8 mouse cellular contexts compared by ENCODE assay signal in genomic region chr4:148935211-148935610, GRCm38 (mm10).
DNase-seq lines count a peak whose midpoint lies in the region; ATAC-seq and TF ChIP-seq lines count a peak whose summit lies in the region.

No protein-coding gene starts in this region.

- H3K4me2 ChIP-seq in forebrain, postnatal 0 days (ENCODE audit: low read depth) = no peak overlapping the region
- H3K4me2 ChIP-seq in hindbrain, postnatal 0 days (ENCODE audit: low read depth, low read length) = no peak overlapping the region
- no peak overlapping the region for H3K4me2 ChIP-seq in liver, postnatal 0 days (ENCODE audit: low read depth, low read length)

- no peak overlapping the region for H3K4me3 ChIP-seq in forebrain, postnatal 0 days (ENCODE audit: low read depth, low read length)
- no peak overlapping the region for H3K4me3 ChIP-seq in hindbrain, postnatal 0 days (ENCODE audit: low read length)
- H3K4me3 ChIP-seq in liver, postnatal 0 days (ENCODE audit: low read depth, low read length) = no peak overlapping the region
- H3K4me3 ChIP-seq in cerebellum, adult 2 months (replicated peaks; ENCODE audit: insufficient read depth, low read depth, low read length) = no peak overlapping the region

- no peak overlapping the region for H3K9ac ChIP-seq in forebrain, postnatal 0 days
- no peak overlapping the region for H3K9ac ChIP-seq in hindbrain, postnatal 0 days (replicated peaks; ENCODE audit: low read length)
- no peak overlapping the region for H3K9ac ChIP-seq in liver, postnatal 0 days (replicated peaks)

- ATAC-seq in forebrain, postnatal 0 days = peak; percentile 77
- peak; percentile 31 for ATAC-seq in hindbrain, postnatal 0 days
- ATAC-seq in liver, postnatal 0 days = peak; percentile 14; the same call in 1 of the 2 replicates

- H3K4me1 ChIP-seq in forebrain, postnatal 0 days (ENCODE audit: insufficient read depth) = 0 out of 2 replicates have a peak, but pooled peaks cover 2% of the 10 kb centered on the region
- peaks cover 17% of the 10 kb centered on the region for H3K4me1 ChIP-seq in hindbrain, postnatal 0 days (ENCODE audit: insufficient read depth, low read length)
- peaks cover 12% of the 10 kb centered on the region for H3K4me1 ChIP-seq in liver, postnatal 0 days (ENCODE audit: insufficient read depth)
- H3K4me1 ChIP-seq in cerebellum, adult 2 months (ENCODE audit: control insufficient read depth, insufficient read depth, low read length) = peaks cover 18% of the 10 kb centered on the region

- no peak overlapping the region for H3K27ac ChIP-seq in forebrain, postnatal 0 days (ENCODE audit: low read depth, low read length)
- H3K27ac ChIP-seq in hindbrain, postnatal 0 days = no peak overlapping the region
- no peak overlapping the region for H3K27ac ChIP-seq in liver, postnatal 0 days (ENCODE audit: low read depth)
- H3K27ac ChIP-seq in cerebellum, adult 2 months (ENCODE audit: insufficient read depth, low read length) = no peak overlapping the region

- no peaks in the 10 kb centered on the region for H3K36me3 ChIP-seq in forebrain, postnatal 0 days (ENCODE audit: insufficient read depth)
- no peaks in the 10 kb centered on the region for H3K36me3 ChIP-seq in hindbrain, postnatal 0 days (ENCODE audit: insufficient read depth, low read length)
- H3K36me3 ChIP-seq in liver, postnatal 0 days (replicated peaks; ENCODE audit: insufficient read depth, low read length) = no peaks in the 10 kb centered on the region

- TF ChIP-seq EP300 in liver, postnatal 0 days (IDR thresholded peaks at IDR 0.05; ENCODE audit: low read depth) = no peak

- peak; percentile 45 for DNase-seq in adrenal gland, postnatal 14 days
- no peak for DNase-seq in adrenal gland, adult 8-10 months
- peak; percentile 54 for DNase-seq in forebrain, postnatal 0 days
- peak; percentile 68 for DNase-seq in hindbrain, postnatal 0 days (ENCODE audit: low spot score)
- no peak for DNase-seq in liver, postnatal 0 days
- DNase-seq in thymus, adult 18-20 months = no peak
- DNase-seq in cerebellum, adult 2 months = no peak
- DNase-seq in ovary, adult 18-20 months (ENCODE audit: low spot score) = no peak

- WGBS in forebrain, postnatal 0 days = 43% methylated on average over 13 of the region's 13 CpGs
- WGBS in hindbrain, postnatal 0 days = 22% methylated on average over 13 of the region's 13 CpGs
- 46% methylated on average over 13 of the region's 13 CpGs for WGBS in liver, postnatal 0 days (ENCODE audit: insufficient replicate concordance)
- WGBS in cerebellum, adult 2 months = 17% methylated on average over 13 of the region's 13 CpGs

- peaks cover 4% of the 10 kb centered on the region; the same call in 1 of the 2 replicates for H3K27me3 ChIP-seq in forebrain, postnatal 0 days (ENCODE audit: insufficient read depth, low read length)
- no peaks in the 10 kb centered on the region; the same call in 1 of the 2 replicates for H3K27me3 ChIP-seq in hindbrain, postnatal 0 days (ENCODE audit: insufficient read depth, low read length)
- no peaks in the 10 kb centered on the region for H3K27me3 ChIP-seq in liver, postnatal 0 days (ENCODE audit: insufficient read depth, low read length)
- no peaks in the 10 kb centered on the region for H3K27me3 ChIP-seq in cerebellum, adult 2 months (ENCODE audit: control insufficient read depth, insufficient read depth, low read length)

- TF ChIP-seq CTCF in forebrain, postnatal 0 days (IDR thresholded peaks at IDR 0.05; ENCODE audit: low read depth) = no peak
- no peak for TF ChIP-seq CTCF in hindbrain, postnatal 0 days (IDR thresholded peaks at IDR 0.05; ENCODE audit: low read depth)
- TF ChIP-seq CTCF in liver, postnatal 0 days (IDR thresholded peaks at IDR 0.05; ENCODE audit: low read depth) = no peak
- no peak for TF ChIP-seq CTCF in cerebellum, adult 2 months (IDR thresholded peaks at IDR 0.05; ENCODE audit: borderline replicate concordance, insufficient read depth, low read depth, low read length)

- TF ChIP-seq POLR2A in cerebellum, adult 2 months (IDR thresholded peaks at IDR 0.05; ENCODE audit: borderline replicate concordance, insufficient read depth, low read length) = no peak

- H3K9me3 ChIP-seq in forebrain, postnatal 0 days (ENCODE audit: low read length) = no peaks in the 10 kb centered on the region
- no peaks in the 10 kb centered on the region for H3K9me3 ChIP-seq in hindbrain, postnatal 0 days (ENCODE audit: low read length)
- H3K9me3 ChIP-seq in liver, postnatal 0 days (ENCODE audit: low read length) = no peaks in the 10 kb centered on the region

Comparison
In these comparisons a context has a peak if more than half of its experiments do, and no peak if none do; other contexts are left out.
1. DNase-seq: peak in adrenal gland, postnatal 14 days (single experiment), forebrain, postnatal 0 days (single experiment) and hindbrain, postnatal 0 days (single experiment); none in adrenal gland, adult 8-10 months (single experiment), liver, postnatal 0 days (single experiment), thymus, adult 18-20 months (0 of 2), cerebellum, adult 2 months (0 of 2) and ovary, adult 18-20 months (single experiment).
2. ATAC-seq: peak in every context shown above with its lines; median percentile 77 in forebrain, postnatal 0 days; 31 in hindbrain, postnatal 0 days; 14 in liver, postnatal 0 days.